Mouse (Mus musculus) layer of hippocampus, postnatal 25 days (tissue): ENCODE measurements at regions not wholly inside any gene's neighbourhood (a gene's known extent, or its start where the extent isn't known, plus 50 kb on each side); places are given as distances from the start of the nearest gene placed in this dataset.

Experiments
- DNase-seq, 2 experiments: peaks; one replicate each; pipeline ENCODE4 v3.0.0; 2022; ENCODE audit warnings: mixed read lengths in 2 of 2, low spot score in 1 of 2; ENCODE audit errors: extremely low spot score in 1 of 2

- DNase-seq, result no peak
These were observed 108.1 kb downstream of the Gm10184 start for GRCm38 (mm10) chr17:89802148-89802547.

- DNase-seq, result no peak
These were observed 132.7 kb downstream of the Gm10184 start for GRCm38 (mm10) chr17:89777570-89777969.

GRCm38 (mm10) chr17:89766229-89766875, 143.9 kb downstream of the Gm10184 start:
- DNase-seq, result no peak

GRCm38 (mm10) chr17:89737418-89737817, 172.8 kb downstream of the Gm10184 start:
- no peak for DNase-seq

GRCm38 (mm10) chr17:89725534-89725933, 184.7 kb downstream of the Gm10184 start:
- DNase-seq, result no peak

GRCm38 (mm10) chr17:89681798-89682197, 228.5 kb downstream of the Gm10184 start:
- no peak for DNase-seq

- no peak for DNase-seq
These were observed 251.9 kb downstream of the Gm10184 start for GRCm38 (mm10) chr17:89658326-89658725.

- DNase-seq, result no peak
These were observed 254.0 kb downstream of the Gm10184 start for GRCm38 (mm10) chr17:89656211-89656610.

- DNase-seq, result peak; percentile 21 to 45
These were observed 256.0 kb downstream of the Gm10184 start for GRCm38 (mm10) chr17:89654089-89654813.

- no peak for DNase-seq
These were observed 264.2 kb downstream of the Gm10184 start for GRCm38 (mm10) chr17:89646000-89646399.
